Mouse (Mus musculus) mesoderm, embryonic 11.5 days (tissue): ENCODE measurements around the gene Hadhb.

Source experiments
- DNase-seq: peaks from one replicate; pipeline ENCODE4 v3.0.0-alpha.2; 2012; ENCODE audit warnings: low read depth, low spot score

The Hadhb gene

DNA sequence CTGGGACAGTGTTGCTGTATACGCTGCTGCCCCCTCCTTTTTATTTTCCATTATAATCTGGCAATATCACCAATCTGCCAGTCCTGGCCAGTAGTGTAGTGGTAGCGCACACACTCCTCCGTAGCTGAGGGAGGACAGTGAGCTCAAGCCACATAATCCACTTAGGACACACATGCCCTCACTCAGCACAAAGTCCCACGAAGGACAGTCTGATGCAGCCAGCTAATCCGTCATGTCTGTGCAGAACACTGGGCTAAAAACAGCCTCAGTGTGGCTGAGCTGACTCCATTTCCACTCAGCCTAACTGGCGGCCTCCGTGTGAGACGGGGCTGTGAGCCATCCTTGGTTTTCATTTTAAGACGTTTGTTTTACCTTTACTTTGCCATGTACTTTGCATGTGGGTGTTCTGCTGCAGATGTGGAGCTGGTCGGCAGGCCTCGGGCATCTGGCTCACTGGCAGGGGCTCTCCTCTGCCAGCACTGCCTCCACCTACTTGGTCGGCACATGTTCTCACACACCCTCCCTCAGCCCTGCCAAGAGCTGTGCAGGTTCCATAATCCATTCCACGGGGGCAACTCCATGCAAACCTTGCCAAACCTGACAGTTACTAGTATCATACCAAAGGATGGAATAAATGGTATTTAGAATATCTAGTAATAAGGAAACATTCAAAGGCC lies 27.0 kb upstream of the Hadhb start:
- no peak for DNase-seq

DNA sequence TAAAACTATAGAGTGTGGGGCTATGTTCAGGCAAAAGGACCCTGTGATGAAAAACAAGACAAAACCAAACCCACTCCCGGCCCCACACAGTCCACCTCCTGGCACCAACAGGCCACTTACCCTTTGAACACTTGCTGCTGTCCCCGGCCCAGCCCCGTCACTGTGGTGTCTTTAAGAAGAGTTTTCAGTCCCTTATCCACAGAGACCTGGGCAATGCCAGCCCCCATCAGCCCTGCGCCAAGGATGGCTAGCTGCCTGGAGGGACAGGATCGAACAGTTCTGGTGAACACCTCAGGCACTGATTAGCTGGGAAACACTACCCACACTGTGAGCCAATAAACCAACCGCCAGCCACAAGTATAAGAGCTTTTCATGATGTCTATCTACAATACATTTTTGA lies 26.4 kb upstream of the Hadhb start:
- DNase-seq = no peak

DNA sequence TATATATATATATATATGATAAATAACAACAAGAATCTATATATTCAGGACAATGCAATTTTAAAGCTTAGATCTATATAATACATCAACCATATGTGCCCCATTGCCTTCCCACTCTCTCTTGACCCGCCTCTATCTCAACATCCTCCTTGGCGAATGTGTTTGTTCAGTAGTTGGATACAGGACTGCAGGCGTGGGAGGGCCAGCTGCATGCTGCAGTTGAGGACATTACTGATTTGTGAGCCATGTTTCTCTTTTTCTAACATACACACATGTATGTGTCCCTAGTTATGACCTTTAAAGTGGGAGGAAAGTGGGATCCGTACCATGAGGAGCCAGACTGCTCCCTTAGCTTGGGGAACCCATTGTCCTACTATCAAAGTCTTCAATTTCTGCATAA lies 23.8 kb upstream of the Hadhb start:
- DNase-seq = no peak

DNA sequence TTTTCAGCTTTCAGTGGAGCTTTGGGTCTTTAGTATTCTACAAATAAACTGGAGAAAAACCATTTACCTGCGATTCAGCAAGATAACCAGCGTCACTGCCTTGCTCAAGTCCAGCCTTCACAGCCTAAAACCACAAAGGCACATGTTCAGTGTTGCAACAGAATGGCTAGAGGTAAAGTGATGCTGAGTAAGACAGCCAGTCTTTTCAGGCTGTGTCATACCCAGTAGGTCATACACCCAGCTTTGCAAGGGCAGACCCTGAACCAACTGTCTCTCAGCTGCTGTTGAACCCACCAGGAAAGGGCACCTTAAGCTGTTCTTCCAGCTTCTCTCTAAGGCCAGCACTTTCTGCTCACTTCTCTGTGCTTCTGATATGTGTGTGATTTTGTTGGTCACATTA lies 22.9 kb upstream of the Hadhb start:
- no peak for DNase-seq

DNA sequence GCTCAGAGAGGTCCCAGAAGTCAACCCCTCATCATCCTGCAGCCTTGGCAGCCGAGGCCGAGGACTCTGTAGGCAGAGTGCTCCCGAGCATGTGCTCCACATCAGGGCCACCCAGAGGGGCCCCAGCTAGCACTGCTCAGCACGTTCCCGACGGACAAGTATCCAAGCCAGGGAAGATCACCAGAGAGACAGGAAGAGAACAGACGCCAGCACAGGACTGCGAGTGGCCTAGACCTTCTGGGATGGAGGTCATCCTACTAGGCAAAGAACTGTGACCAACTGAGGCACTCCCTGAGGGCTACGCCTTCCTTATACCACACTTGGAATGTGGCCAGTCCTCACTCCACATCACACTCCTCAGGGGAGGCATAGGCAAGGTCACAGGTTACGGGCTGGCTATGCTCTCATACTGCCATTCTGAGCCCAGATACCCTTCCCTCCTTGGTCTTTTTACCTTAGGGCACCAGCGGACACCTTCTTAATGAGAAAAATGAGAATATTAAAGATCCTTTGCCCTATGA lies 19.3 kb upstream of the Hadhb start:
- no peak for DNase-seq

DNA sequence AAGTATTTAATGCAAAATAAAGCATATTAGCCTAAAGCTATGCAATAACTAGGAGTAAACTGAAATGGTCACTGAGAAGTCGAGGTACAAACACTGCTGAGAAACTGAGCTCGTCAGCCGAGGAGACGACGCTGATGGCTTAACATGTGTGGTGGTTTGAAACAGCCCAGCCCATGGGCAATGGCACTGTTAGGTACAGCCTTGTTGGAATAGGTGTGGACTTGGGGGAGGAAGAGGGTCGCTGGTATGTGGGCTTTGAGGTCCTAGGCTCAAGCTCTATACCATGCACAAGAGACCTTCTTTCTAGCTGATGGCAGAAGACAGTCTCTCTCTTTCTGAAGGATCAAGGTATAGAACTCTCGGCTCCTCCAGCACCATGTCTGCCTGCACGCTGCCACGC lies 17.8 kb upstream of the Hadhb start:
- DNase-seq = no peak

DNA sequence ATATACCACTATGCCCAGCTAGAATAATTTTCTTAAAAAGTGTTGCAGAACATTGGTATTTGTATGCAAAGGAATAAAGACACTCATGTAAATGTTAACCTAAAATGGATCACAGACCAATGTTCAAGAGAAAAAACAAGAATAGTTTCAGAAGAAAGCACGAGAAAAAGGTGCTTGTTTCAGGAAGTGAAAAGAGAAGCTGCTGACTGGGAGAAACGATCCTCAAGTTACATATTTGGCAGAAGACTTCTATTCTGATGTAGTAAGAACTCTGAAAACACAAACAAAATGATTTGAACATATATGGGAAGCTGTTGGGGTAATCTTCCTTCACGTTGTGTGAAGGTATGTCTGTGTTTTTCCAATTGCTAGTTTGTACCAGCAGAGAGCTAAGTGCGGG lies 16.9 kb upstream of the Hadhb start:
- DNase-seq = no peak

DNA sequence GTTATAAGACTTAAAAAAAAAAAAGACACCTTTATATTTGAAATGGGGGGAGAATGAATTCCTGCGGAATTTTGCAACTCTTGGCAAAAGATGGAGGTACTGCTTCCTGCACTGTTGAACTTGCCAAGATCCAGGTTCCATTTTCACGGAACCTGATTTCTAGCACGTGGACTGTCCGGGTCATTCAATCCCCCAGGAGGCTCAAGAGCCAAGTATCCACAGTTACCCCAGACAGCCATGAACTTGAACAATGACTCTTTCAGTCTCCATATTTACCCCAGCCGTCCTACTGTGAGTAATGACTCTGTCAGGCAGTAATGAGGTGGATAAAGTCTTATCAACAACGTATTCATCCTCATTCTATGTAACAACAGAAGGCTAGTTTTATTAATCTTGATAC lies 8.5 kb upstream of the Hadhb start:
- DNase-seq = no peak

DNA sequence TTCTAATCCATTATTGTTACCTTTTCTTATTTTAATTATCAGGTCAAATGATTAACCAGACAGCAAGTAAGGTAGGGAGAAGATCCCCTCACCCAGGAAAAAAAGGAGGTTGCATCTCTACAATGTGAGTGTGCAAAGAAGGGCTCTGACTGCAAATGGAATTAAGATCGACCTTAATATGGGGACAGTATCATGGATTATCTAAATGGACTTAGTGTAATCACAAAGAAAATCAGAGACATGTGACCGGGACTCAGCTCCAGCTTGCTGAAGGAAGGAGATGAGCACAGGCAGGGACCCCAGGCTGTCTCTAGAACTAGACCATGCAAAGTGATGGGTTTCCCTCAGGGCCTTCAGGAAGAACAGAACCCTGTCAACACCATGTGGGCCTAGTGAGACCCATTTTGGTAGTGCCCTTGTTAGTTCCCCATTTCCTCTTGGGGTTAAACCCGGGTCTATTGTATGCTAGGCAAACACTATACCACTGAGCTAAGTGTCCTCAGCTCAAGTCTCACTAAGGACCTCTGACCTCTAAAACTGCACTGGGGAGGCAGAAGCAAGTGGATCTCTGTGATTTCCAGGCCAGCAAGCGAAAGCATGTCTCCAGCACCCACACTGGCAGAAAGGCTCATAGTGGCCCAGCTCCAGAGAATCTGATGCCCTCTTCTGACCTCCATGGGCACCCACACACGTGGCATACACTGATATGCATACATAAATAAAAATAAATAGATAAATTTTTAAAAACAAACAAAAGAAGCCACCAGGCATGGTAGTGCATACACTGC lies 6.7 kb upstream of the Hadhb start:
- DNase-seq = no peak

DNA sequence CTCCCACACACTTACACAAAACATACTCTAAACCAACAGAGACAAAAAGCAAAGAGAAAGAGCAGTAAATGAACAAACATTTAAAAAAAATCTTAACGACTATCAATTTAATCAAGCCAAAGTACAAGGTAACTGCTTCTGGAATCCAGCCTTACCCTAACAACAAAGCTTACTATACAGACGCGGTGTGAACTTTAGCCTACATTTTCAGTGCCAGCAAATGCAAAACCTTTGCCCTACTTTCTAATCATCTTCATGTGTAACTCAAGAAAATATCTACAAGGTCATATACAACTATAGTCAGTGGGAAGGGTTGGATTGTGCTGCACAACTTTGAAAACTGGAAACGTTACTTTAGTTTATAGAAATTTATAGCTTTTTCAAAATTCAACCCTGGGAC lies 3.0 kb upstream of the Hadhb start:
- no peak for DNase-seq

DNA sequence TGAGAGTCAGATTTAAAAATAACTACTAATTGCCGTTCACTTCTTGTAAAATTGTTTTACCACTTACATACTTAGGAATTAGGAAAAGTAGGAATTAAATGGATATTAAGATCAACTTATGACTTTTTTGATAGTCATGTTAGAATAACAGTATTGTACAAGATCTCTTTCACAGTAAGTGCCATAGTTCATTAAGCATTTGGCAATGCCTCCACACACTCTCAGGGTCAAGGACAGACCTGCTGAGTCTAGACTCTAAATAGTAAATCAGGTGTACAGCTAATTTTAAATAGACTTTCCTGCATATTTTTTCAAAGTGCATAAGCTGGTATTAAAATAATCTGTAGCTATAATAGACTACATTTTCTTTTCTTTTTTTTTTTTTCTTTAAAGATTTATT lies 2.6 kb upstream of the Hadhb start:
- no peak for DNase-seq

DNA sequence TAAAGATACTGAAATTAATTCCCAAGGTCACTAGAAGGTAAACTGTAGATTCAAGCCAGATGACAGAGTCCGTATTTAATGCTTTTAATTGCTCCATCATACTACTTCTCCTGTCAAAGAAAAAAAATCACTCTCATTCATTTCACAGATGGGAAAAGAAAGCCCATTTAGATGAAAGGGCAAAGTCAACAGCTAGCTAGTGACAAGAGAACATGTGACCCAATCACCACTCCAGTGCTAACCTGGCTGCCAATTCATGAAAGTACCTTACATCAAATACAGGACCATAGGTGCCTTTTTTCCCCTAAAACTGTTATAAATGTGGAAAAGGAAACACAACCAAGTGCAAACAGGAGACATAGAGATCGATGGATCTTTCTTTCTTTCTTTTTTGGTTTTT lies 1.8 kb upstream of the Hadhb start:
- DNase-seq = no peak

DNA sequence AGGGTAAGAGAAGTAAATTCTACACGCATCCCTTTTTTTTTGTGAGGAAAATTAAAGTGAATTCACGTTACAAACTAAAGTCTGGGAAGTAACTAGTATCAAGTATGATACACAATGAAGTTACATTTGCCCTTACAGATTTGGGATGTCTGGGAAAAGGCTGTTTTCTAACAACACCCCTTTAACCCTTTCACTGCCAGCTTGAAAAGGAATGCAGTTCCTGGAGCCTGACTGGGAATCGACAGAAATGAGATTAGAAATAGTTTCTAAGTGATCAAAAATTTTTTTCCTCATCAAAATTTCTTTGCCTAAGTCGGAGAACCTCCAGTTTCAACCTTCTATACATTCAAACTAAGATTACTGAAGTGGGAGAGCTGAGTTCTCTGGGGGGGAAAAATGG lies 1.0 kb upstream of the Hadhb start:
- DNase-seq = peak; percentile 47

DNA sequence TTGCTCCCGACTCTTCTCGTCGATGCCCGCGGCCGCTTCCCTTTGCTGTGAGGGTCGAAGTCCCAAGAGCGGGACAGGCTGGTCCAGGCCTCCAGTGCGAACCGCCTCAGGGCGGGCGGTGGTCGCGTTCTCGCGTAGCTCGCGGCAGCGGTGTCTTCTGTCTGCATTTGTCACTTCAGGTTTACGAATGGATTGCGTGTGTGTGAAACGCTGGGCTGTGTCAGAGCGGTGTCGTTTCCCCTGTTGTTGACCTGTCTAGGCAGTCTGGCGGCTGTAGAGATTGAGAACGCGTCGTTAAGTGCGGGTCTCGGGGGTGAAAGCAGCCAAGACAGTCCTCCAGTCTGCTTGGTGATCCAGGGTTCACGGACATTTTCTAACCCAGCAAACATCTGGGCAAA lies 346 bp downstream of the Hadhb start:
- DNase-seq = no peak

DNA sequence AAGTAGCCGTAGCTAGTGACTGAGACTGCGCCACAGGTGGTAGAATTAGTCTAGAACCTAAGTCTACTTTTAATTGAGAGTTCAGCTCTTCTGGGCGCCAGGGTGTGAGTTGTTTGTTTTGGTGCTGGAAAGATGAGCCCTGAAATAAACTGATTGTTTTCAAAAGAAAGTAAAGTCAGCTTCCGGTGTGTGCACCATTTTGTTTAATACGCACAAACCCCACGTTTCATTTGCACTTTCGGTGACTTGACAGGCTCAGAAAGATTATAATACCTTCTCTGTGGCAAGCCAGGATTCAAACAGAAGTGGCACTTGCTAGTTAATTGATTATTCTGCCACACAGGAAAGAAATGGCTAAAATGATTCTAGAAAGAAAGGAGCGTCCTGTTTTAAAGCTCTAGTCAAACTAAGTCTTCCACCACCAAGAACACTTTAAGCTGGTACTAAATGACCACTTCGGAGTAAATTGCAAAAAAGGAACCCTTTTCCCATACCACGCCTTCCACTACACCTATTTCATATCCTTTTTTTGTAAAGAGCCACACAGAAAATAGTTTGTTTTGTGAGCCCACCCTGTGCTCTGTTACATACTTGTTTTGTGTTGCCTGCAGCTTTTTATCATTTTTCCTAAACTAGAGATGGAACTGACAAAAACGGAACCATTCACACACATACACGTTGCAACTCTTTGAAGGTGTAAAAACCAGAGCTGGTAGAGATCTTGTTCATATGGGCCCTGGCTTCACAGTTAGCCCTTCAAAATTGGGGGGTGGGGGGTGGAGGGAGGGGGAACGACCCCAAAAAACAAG lies 977 bp downstream of the Hadhb start:
- DNase-seq = no peak

DNA sequence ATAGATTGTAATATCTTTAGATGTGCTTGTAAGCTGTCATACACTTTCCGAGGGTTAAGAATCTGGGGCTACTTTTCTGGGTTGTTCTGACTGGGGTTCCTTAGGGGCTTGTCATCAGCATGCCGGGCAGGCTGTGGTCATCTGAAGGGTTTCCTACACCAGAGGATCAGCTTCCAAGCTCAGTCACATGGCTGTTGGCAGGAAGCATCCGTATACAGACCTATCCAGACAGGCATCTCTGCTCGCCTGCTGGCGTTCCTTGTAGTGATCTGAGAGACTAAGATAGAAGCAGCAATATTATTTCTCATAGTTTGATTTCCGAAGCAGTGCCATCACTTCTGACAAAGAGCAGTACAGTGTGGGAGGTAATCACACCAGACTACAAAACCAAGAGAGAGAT lies 4.6 kb downstream of the Hadhb start:
- no peak for DNase-seq

DNA sequence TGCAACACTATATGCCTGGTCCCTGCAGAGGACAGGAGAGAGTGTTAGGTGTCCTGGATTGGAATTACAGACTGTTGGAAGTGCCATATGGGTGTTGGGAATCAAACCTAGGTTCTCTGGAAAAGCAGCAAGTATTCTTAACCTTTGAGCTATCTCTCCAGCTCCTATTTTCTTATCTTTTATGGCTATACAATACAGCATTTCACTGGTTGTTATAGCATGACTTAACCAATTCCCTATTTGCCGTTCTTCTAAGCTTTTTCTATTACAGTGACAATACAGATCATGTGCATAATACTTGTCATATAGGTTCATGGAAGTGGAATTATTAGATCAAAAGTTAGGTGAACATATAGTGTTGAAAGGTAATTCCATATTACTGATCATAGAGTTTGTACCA lies 6.8 kb downstream of the Hadhb start:
- no peak for DNase-seq

DNA sequence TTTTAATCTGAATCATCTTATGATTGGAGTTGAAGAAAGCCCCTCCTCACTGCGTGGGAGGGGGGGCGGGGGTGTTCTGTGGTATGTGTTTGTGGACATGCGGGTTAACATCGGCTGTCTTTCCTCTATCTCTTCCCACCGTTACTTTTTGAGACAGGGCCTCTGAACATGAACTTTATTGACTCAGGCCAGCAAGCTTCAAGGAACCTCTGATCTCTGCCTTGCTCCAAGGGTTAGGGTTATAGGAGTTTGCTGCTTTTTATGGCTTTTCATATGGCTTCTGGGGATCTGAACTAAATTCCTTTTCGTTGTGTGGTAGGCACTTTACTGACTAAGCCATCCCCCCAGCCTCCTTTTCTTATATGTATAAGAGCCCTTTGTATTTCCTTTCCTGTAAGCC lies 7.3 kb downstream of the Hadhb start:
- no peak for DNase-seq

DNA sequence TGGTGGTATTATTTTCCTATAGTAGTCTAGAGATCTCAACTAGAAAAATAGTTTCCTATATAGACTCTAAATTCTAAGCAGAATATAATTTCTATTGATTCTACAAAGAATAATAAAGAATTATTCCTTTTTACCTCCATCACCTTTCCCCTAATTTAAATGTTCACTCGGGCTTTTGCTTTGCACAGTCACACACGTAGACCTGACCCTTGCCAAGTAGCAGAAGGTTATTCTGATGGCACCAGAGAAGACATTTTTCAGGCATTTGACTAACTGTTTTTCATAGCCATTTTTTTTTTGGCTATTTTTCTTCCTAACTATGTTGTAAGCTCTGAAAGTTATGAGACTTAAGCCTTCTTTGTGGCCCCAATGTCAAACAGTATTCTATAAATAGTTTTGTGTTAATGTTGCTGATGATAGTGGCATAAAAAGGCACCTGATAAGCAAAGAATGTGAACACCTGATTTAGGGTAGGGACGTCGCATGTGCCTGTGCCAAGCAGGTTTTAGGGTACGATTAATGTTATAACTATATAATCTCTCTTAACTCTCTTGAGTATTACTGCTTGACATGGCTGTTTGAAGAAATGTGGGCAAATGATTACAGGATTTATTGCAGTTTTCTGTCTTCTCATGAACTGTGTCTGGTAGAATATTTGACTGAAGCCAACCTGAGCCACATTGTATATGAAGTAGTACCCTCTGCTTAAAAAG lies 10.3 kb downstream of the Hadhb start:
- no peak for DNase-seq

DNA sequence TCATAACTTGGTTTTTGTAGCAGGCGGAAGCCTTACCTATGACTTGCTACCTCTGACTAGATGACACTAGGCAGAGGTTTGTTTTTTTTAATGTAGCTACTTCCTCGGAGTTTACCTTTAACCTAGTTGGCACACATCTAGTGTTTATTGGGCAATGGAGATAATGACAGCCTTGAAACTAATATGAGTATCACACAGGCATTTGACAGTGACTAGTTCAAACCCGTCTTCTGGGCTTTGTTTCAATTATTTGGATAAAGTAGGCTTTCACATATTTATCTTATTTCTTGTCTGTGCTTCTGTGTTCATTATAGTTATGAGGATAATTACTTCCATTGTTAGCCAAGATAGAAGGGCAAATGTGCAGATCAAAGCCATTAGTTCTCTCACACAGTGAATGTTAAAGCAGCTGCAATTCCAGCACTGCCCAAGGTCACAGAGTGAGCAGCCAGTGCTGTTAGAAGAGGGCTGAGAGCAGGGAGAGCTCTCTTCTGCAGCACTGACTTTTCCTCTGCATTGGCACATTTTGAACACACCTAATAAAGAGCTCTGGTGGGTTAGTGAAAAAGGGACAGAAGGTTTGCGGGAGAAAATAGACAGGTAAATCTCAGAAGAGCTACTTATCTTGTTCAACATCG lies 15.4 kb downstream of the Hadhb start:
- DNase-seq = no peak

DNA sequence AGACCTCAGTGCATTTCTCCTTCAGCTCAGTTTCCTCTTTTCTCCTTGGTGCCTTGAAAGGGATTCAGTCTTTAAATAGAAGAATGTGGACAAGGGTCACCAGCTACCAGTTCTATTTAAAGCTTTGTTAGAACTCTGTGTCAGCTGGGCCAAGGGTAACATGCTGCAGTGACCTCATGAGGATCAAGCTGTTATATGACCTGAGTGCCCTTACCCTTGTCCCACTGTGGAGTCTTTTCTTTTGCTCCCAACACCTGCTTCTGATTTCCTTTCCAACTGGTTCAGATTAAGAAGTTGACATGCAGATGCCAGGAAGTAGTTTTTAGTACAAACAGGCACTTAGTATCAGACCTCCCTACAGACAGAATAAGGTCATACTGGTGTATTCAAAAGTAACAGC lies 17.1 kb downstream of the Hadhb start:
- DNase-seq = peak; percentile 66
